Mouse (Mus musculus) intestine, embryonic 14.5 days (tissue): ENCODE measurements at regions not wholly inside any gene's neighbourhood (a gene's known extent, or its start where the extent isn't known, plus 50 kb on each side); places are given as distances from the start of the nearest gene placed in this dataset.
A peak's percentile ranks its signal among the peaks of the same experiment; 100 is the strongest.

Experiments used
- ATAC-seq: fragments of 200-750 bp; cut with Nextera tagmentation; replicated peaks from 2 replicates; pipeline ENCODE4 v1.8.0; 2017; ENCODE audit warnings: low read depth, moderate number of reproducible peaks, moderate TSS enrichment, moderate library complexity; ENCODE audit not compliant: low FRiP score, low TSS enrichment
- DNase-seq: peaks from one replicate; pipeline ENCODE4 v3.0.0-alpha.2; 2018; ENCODE audit warnings: low spot score
- H3K27ac ChIP-seq: fragments of 300-500 bp; sonication (generic); 2 replicates; pipeline ENCODE4 v1.5.1; 2014; ENCODE audit warnings: low read depth, mild to moderate bottlenecking, control low read depth
- H3K27me3 ChIP-seq: fragments of 300-500 bp; sonication (generic); replicated peaks from 2 replicates; pipeline ENCODE4 v1.6.1; 2014; ENCODE audit warnings: low read length, control low read depth; ENCODE audit not compliant: control insufficient read depth, insufficient read depth
- H3K36me3 ChIP-seq: fragments of 300-500 bp; sonication (generic); 2 replicates; pipeline ENCODE4 v1.6.1; 2014; ENCODE audit warnings: low read length, control low read depth; ENCODE audit not compliant: control insufficient read depth, insufficient read depth
- H3K4me1 ChIP-seq: fragments of 300-500 bp; sonication (generic); replicated peaks from 2 replicates; pipeline ENCODE4 v1.6.1; 2014; ENCODE audit warnings: low read length, control low read depth, mixed read lengths; ENCODE audit not compliant: control insufficient read depth, insufficient read depth
- H3K4me2 ChIP-seq: fragments of 300-500 bp; sonication (generic); 2 replicates; pipeline ENCODE4 v1.6.1; 2014; ENCODE audit warnings: low read length
- H3K4me3 ChIP-seq: fragments of 300-500 bp; sonication (generic); 2 replicates; pipeline ENCODE4 v1.5.1; 2014; ENCODE audit warnings: low read depth, low read length, control low read depth, mixed read lengths
- H3K9ac ChIP-seq: fragments of 300-500 bp; sonication (generic); 2 replicates; pipeline ENCODE4 v1.6.1; 2014; ENCODE audit warnings: mild to moderate bottlenecking, low read length
- H3K9me3 ChIP-seq: fragments of 300-500 bp; sonication (generic); 2 replicates; pipeline ENCODE4 v1.6.1; 2016; ENCODE audit warnings: low read length, control low read depth; ENCODE audit not compliant: control insufficient read depth
- WGBS: fragments of 180-500 bp; shearing (Covaris S2); extraction: QIAGEN DNeasy Blood & Tissue Kit; methylation state at CpG from one replicate; pipeline ENCODE4 v1.1.7; 2014; 5-methylcytosine and 5-hydroxymethylcytosine counted together

- no peak overlapping the region for H3K4me3 ChIP-seq
- no peak for ATAC-seq
- 86% methylated on average over 4 of the region's 4 CpGs for WGBS
Observed at GRCm38 (mm10) chr14:86490826-86491225, 650.2 kb downstream of the Diaph3 start.

GRCm38 (mm10) chr14:86489872-86490631 is 651.0 kb downstream of the Diaph3 start:
- no peak overlapping the region for H3K4me3 ChIP-seq
- 44% methylated on average over 13 of the region's 13 CpGs for WGBS
- no peak overlapping the region for H3K4me2 ChIP-seq
- no peaks in the 10 kb centered on the region for H3K27me3 ChIP-seq
- H3K36me3 ChIP-seq: no peaks in the 10 kb centered on the region
- no peak overlapping the region for H3K27ac ChIP-seq
- no peaks in the 10 kb centered on the region for H3K9me3 ChIP-seq
- H3K9ac ChIP-seq: no peak overlapping the region
- ATAC-seq: no peak
- no peak for DNase-seq
- 0 out of 2 replicates have a peak, but pooled peaks cover 2% of the 10 kb centered on the region for H3K4me1 ChIP-seq

More at GRCm38 (mm10) chr14:86490826-86491225, 650.2 kb downstream of the Diaph3 start:
- Histone ChIP-seq H3K27ac (no peak overlapping the region), H3K9me3 (no peaks in the 10 kb centered on the region), H3K27me3 (no peaks in the 10 kb centered on the region), H3K4me1 (0 out of 2 replicates have a peak, but pooled peaks cover 2% of the 10 kb centered on the region), H3K36me3 (no peaks in the 10 kb centered on the region), H3K9ac (no peak overlapping the region), H3K4me2 (no peak overlapping the region)
- DNase-seq: no peak

- DNase-seq: no peak
- 73% methylated on average over 16 of the region's 16 CpGs for WGBS
- no peaks in the 10 kb centered on the region for H3K9me3 ChIP-seq
- no peak overlapping the region for H3K4me3 ChIP-seq
- H3K27me3 ChIP-seq: no peaks in the 10 kb centered on the region
- ATAC-seq: no peak
- H3K4me2 ChIP-seq: no peak overlapping the region
- no peaks in the 10 kb centered on the region for H3K36me3 ChIP-seq
- no peak overlapping the region for H3K9ac ChIP-seq
- 0 out of 2 replicates have a peak, but pooled peaks cover 2% of the 10 kb centered on the region for H3K4me1 ChIP-seq
- no peak overlapping the region for H3K27ac ChIP-seq
Observed at GRCm38 (mm10) chr14:86489044-86489816, 651.8 kb downstream of the Diaph3 start.

- Histone ChIP-seq H3K36me3 (no peaks in the 10 kb centered on the region), H3K4me1 (0 out of 2 replicates have a peak, but pooled peaks cover 2% of the 10 kb centered on the region), H3K9ac (no peak overlapping the region), H3K27me3 (no peaks in the 10 kb centered on the region), H3K4me3 (no peak overlapping the region), H3K4me2 (no peak overlapping the region), H3K9me3 (no peaks in the 10 kb centered on the region), H3K27ac (no peak overlapping the region)
- 45% methylated on average over 8 of the region's 8 CpGs for WGBS
- DNase-seq: no peak
- no peak for ATAC-seq
Observed at GRCm38 (mm10) chr14:86487285-86487897, 653.6 kb downstream of the Diaph3 start.

GRCm38 (mm10) chr14:86484247-86484646 is 656.8 kb downstream of the Diaph3 start:
- Histone ChIP-seq H3K9ac (no peak overlapping the region), H3K27me3 (no peaks in the 10 kb centered on the region), H3K27ac (no peak overlapping the region), H3K9me3 (no peaks in the 10 kb centered on the region), H3K36me3 (no peaks in the 10 kb centered on the region), H3K4me3 (no peak overlapping the region), H3K4me2 (no peak overlapping the region), H3K4me1 (no peaks in the 10 kb centered on the region)
- 78% methylated on average over 5 of the region's 5 CpGs for WGBS
- DNase-seq: no peak
- no peak for ATAC-seq

GRCm38 (mm10) chr14:86473604-86474003 is 667.4 kb downstream of the Diaph3 start:
- Histone ChIP-seq H3K36me3 (no peaks in the 10 kb centered on the region), H3K27me3 (no peaks in the 10 kb centered on the region), H3K9ac (no peak overlapping the region), H3K4me3 (no peak overlapping the region), H3K27ac (no peak overlapping the region), H3K4me2 (no peak overlapping the region), H3K4me1 (no peaks in the 10 kb centered on the region; the same call in 1 of the 2 replicates), H3K9me3 (no peaks in the 10 kb centered on the region)
- no peak for DNase-seq
- no peak for ATAC-seq
- WGBS: 86% methylated on average over 1 of the region's 1 CpGs

- Histone ChIP-seq H3K4me2 (no peak overlapping the region), H3K4me1 (no peaks in the 10 kb centered on the region; the same call in 1 of the 2 replicates), H3K9me3 (no peaks in the 10 kb centered on the region), H3K4me3 (no peak overlapping the region), H3K36me3 (no peaks in the 10 kb centered on the region), H3K27me3 (no peaks in the 10 kb centered on the region), H3K9ac (no peak overlapping the region), H3K27ac (no peak overlapping the region)
- WGBS: 43% methylated on average over 4 of the region's 4 CpGs
- no peak for ATAC-seq
- no peak for DNase-seq
Observed at GRCm38 (mm10) chr14:86470462-86470861, 670.6 kb downstream of the Diaph3 start.

GRCm38 (mm10) chr14:86467886-86468463 is 673.1 kb downstream of the Diaph3 start:
- no peaks in the 10 kb centered on the region for H3K36me3 ChIP-seq
- DNase-seq: no peak
- no peak overlapping the region for H3K4me2 ChIP-seq

More at GRCm38 (mm10) chr14:86467886-86468463, 673.1 kb downstream of the Diaph3 start:
- no peaks in the 10 kb centered on the region; the same call in 1 of the 2 replicates for H3K4me1 ChIP-seq
- peak overlapping the region; percentile 27; the same call in 1 of the 2 replicates for H3K27ac ChIP-seq
- no peaks in the 10 kb centered on the region for H3K27me3 ChIP-seq
- no peaks in the 10 kb centered on the region for H3K9me3 ChIP-seq
- no peak overlapping the region for H3K9ac ChIP-seq
- H3K4me3 ChIP-seq: no peak overlapping the region
- no peak for ATAC-seq
- WGBS: 24% methylated on average over 8 of the region's 8 CpGs
